In genomic region chr10:97402524-97402923, GRCm38 (mm10) we compare ENCODE assay signal across 15 mouse cellular contexts.
"Had no signal": no experiment of that assay in that cellular context is flagged by ENCODE, and none has a peak within 500 bp of the region (broad histone marks: within the 10 kb centered on the region; RNA-seq: fewer than 3 reads in every experiment).

No protein-coding gene starts in this region.

- H3K27me3 ChIP-seq: limb, embryonic 15.5 days; liver, embryonic 12.5 days; midbrain, embryonic 12.5 days had no signal

- H3K4me2 ChIP-seq: limb, embryonic 15.5 days; liver, embryonic 12.5 days; lung, embryonic 14.5 days; midbrain, embryonic 12.5 days had no signal

- H3K9me3 ChIP-seq: limb, embryonic 15.5 days; liver, embryonic 12.5 days; midbrain, embryonic 12.5 days had no signal

- H3K36me3 ChIP-seq: limb, embryonic 15.5 days; liver, embryonic 12.5 days; midbrain, embryonic 12.5 days had no signal

- H3K4me3 ChIP-seq: layer of hippocampus, adult 2 months; limb, embryonic 15.5 days; liver, embryonic 12.5 days; midbrain, embryonic 12.5 days had no signal

- H3K4me1 ChIP-seq: limb, embryonic 15.5 days; liver, embryonic 12.5 days; midbrain, embryonic 12.5 days had no signal

- DNase-seq: kidney, adult 11 months; kidney, postnatal 10 days; kidney, postnatal 4 days; lung, embryonic 14.5 days; lung, postnatal 10 days; lung, postnatal 4 days; right cerebral cortex, postnatal 4 days; spleen, adult 18-20 months; thymus, adult 18-20 months; thymus, postnatal 14 days had no signal

- ATAC-seq: hindbrain, postnatal 0 days; liver, embryonic 12.5 days had no signal

- H3K9ac ChIP-seq: limb, embryonic 15.5 days; liver, embryonic 12.5 days; lung, embryonic 14.5 days; midbrain, embryonic 12.5 days had no signal

- H3K27ac ChIP-seq: hindbrain, postnatal 0 days; layer of hippocampus, adult 2 months; limb, embryonic 15.5 days; liver, embryonic 12.5 days; midbrain, embryonic 12.5 days had no signal
